Mouse (Mus musculus): ENCODE data around the gene Ednra. TPM values are rescaled to one million over a fixed set of nuclear protein-coding genes. Genes with fewer than 3 reads are reported as not detected.

Gene Ednra
- polyA plus RNA-seq (2011; ENCODE audit: insufficient read depth, insufficient read length, low read depth, missing spikeins) = 0.34 and 0.37 TPM in 2 replicates

GRCm38 (mm10) chr8:77724046-77724930, at the start of gene Ednra:
TSS of gene Ednra (minus strand) at chr8:77724464.
- peaks cover 3% of the 10 kb centered on the region for H3K4me1 ChIP-seq (ENCODE audit: control insufficient read depth, insufficient read depth, low read length)

GRCm38 (mm10) chr8:77773831-77774230, 49.6 kb upstream of the Ednra start:
- no peak overlapping the region for H3K9ac ChIP-seq (ENCODE audit: low read depth, poor library complexity, severe bottlenecking)
- no peaks in the 10 kb centered on the region for H3K4me1 ChIP-seq (ENCODE audit: control insufficient read depth, insufficient read depth, low read length)
- no peak overlapping the region for H3K4me3 ChIP-seq (ENCODE audit: low read depth, low read length)
- no peaks in the 10 kb centered on the region for H3K9me3 ChIP-seq (replicated peaks; ENCODE audit: control insufficient read depth, insufficient read depth, low read length, poor library complexity, severe bottlenecking)
- no peaks in the 10 kb centered on the region for H3K36me3 ChIP-seq (ENCODE audit: control insufficient read depth, insufficient read depth, low read length, poor library complexity, severe bottlenecking)
- H3K27me3 ChIP-seq (ENCODE audit: control insufficient read depth, insufficient read depth, low read length, poor library complexity, severe bottlenecking) = peaks cover 1% of the 10 kb centered on the region; the same call in 1 of the 2 replicates
- H3K27ac ChIP-seq (ENCODE audit: insufficient read depth, low read length) = no peak overlapping the region
- TF ChIP-seq EP300 (IDR thresholded peaks at IDR 0.05; ENCODE audit: insufficient read depth, low read depth, low read length) = no peak
- TF ChIP-seq POLR2A (IDR thresholded peaks at IDR 0.05; ENCODE audit: insufficient read depth, low read length) = no peak

More at GRCm38 (mm10) chr8:77724046-77724930, at the start of gene Ednra:
- Histone ChIP-seq H3K9ac (ENCODE audit: low read depth, poor library complexity, severe bottlenecking) (peak within 1 kb of the TSS; percentile 60), H3K27ac (ENCODE audit: insufficient read depth, low read length) (no peak within 1 kb of the TSS), H3K27me3 (ENCODE audit: control insufficient read depth, insufficient read depth, low read length, poor library complexity, severe bottlenecking) (peaks cover 4% of the 10 kb centered on the region; the same call in 1 of the 2 replicates), H3K36me3 (ENCODE audit: control insufficient read depth, insufficient read depth, low read length, poor library complexity, severe bottlenecking) (no peaks in the 10 kb centered on the region), H3K9me3 (replicated peaks; ENCODE audit: control insufficient read depth, insufficient read depth, low read length, poor library complexity, severe bottlenecking) (no peaks in the 10 kb centered on the region), H3K4me3 (ENCODE audit: low read depth, low read length) (peak within 1 kb of the TSS; percentile 37)
- TF ChIP-seq POLR2A (IDR thresholded peaks at IDR 0.05; ENCODE audit: insufficient read depth, low read length) (no peak), CTCF (IDR thresholded peaks at IDR 0.05; ENCODE audit: low read depth, low read length) (peak; percentile 10)

DNA sequence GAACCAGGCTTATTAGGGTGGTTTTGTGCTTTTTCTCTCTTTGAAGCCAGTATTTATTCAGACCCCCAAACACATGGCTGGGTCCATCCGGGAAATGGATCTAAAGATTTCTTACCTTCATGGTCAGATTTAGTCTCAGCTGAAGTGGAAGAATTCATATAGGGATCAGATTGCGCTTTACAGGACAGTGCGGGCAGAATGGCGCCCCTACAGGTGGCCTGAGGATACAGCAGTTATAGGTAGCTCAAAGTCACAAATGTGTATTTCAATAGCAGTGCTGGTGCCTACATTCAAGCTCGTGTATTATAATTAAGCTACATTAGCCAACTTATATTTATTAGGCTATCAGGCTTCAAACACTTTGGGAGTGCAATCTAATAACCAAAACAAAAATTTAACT, 49.0 kb upstream of the Ednra start:
- no peaks in the 10 kb centered on the region for H3K36me3 ChIP-seq (ENCODE audit: control insufficient read depth, insufficient read depth, low read length, poor library complexity, severe bottlenecking)
- peaks cover 1% of the 10 kb centered on the region; the same call in 1 of the 2 replicates for H3K27me3 ChIP-seq (ENCODE audit: control insufficient read depth, insufficient read depth, low read length, poor library complexity, severe bottlenecking)
- H3K9ac ChIP-seq (ENCODE audit: low read depth, poor library complexity, severe bottlenecking) = no peak overlapping the region
- TF ChIP-seq POLR2A (IDR thresholded peaks at IDR 0.05; ENCODE audit: insufficient read depth, low read length) (no peak), EP300 (IDR thresholded peaks at IDR 0.05; ENCODE audit: insufficient read depth, low read depth, low read length) (no peak), CTCF (IDR thresholded peaks at IDR 0.05; ENCODE audit: low read depth, low read length) (peak; percentile 74)
- no peak overlapping the region for H3K27ac ChIP-seq (ENCODE audit: insufficient read depth, low read length)
- H3K4me1 ChIP-seq (ENCODE audit: control insufficient read depth, insufficient read depth, low read length) = no peaks in the 10 kb centered on the region
- H3K9me3 ChIP-seq (replicated peaks; ENCODE audit: control insufficient read depth, insufficient read depth, low read length, poor library complexity, severe bottlenecking) = no peaks in the 10 kb centered on the region
- no peak overlapping the region for H3K4me3 ChIP-seq (ENCODE audit: low read depth, low read length)

DNA sequence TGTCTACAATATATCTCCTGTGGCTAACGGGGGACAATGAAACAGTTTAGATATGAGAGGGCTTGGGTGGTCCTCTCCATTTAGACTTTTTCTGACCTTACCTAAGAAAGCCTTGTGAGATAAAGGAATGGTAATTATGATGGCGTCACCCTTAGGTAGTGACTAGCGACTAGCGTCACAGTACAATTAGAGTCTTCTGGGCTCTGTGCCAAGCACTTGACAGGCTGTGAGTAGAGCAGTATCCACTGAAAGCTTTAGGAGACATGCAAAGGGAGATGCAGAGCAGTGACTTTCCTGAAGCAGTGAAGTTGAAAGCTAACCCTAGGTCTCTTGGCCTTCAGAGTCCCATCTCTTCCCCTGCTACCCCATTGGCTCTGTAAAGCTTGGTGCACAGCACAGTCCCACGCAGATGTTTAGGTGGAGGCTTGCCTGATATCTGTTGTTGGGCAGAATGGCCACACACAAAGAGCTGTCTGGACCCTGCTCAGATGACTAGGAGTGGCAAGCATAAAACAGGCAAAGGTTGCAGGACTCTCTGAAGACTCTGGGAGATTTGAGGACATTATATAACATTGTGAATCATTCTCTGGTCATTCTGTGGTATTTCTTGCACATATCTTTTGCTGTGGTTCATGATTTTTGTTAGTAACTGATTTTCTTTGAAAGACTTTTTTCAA, 48.1 kb upstream of the Ednra start:
- Histone ChIP-seq H3K27me3 (ENCODE audit: control insufficient read depth, insufficient read depth, low read length, poor library complexity, severe bottlenecking) (peaks cover 1% of the 10 kb centered on the region; the same call in 1 of the 2 replicates), H3K9me3 (replicated peaks; ENCODE audit: control insufficient read depth, insufficient read depth, low read length, poor library complexity, severe bottlenecking) (no peaks in the 10 kb centered on the region), H3K27ac (ENCODE audit: insufficient read depth, low read length) (no peak overlapping the region), H3K4me3 (ENCODE audit: low read depth, low read length) (no peak overlapping the region), H3K4me1 (ENCODE audit: control insufficient read depth, insufficient read depth, low read length) (no peaks in the 10 kb centered on the region), H3K36me3 (ENCODE audit: control insufficient read depth, insufficient read depth, low read length, poor library complexity, severe bottlenecking) (no peaks in the 10 kb centered on the region), H3K9ac (ENCODE audit: low read depth, poor library complexity, severe bottlenecking) (no peak overlapping the region)
- TF ChIP-seq EP300 (IDR thresholded peaks at IDR 0.05; ENCODE audit: insufficient read depth, low read depth, low read length) (no peak), POLR2A (IDR thresholded peaks at IDR 0.05; ENCODE audit: insufficient read depth, low read length) (no peak), CTCF (IDR thresholded peaks at IDR 0.05; ENCODE audit: low read depth, low read length) (no peak)

DNA sequence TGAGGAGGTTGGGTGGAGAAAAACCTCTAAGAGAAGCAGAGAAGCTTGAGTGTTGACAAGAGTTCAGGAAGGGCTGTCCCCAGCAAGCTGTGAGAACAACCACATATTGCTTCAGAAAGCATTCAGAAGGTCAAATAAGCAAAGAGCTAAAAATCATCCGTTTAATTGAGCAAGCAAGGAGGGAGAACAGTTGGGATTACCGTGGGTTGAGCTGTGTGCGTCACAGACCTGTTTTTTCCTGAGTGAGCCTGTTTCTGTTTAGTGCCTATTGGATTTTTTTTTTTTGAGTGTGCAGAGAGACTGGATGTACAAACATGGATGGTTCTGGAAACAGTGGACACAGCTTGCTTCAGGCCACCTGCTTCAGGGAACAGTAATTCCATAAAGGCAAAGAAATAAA, 46.7 kb upstream of the Ednra start:
- Histone ChIP-seq H3K27ac (ENCODE audit: insufficient read depth, low read length) (no peak overlapping the region), H3K4me1 (ENCODE audit: control insufficient read depth, insufficient read depth, low read length) (no peaks in the 10 kb centered on the region), H3K4me3 (ENCODE audit: low read depth, low read length) (no peak overlapping the region), H3K9ac (ENCODE audit: low read depth, poor library complexity, severe bottlenecking) (no peak overlapping the region), H3K27me3 (ENCODE audit: control insufficient read depth, insufficient read depth, low read length, poor library complexity, severe bottlenecking) (peaks cover 1% of the 10 kb centered on the region; the same call in 1 of the 2 replicates), H3K36me3 (ENCODE audit: control insufficient read depth, insufficient read depth, low read length, poor library complexity, severe bottlenecking) (no peaks in the 10 kb centered on the region), H3K9me3 (replicated peaks; ENCODE audit: control insufficient read depth, insufficient read depth, low read length, poor library complexity, severe bottlenecking) (no peaks in the 10 kb centered on the region)
- TF ChIP-seq EP300 (IDR thresholded peaks at IDR 0.05; ENCODE audit: insufficient read depth, low read depth, low read length) = no peak
- no peak for TF ChIP-seq CTCF (IDR thresholded peaks at IDR 0.05; ENCODE audit: low read depth, low read length)
- TF ChIP-seq POLR2A (IDR thresholded peaks at IDR 0.05; ENCODE audit: insufficient read depth, low read length) = no peak
